ENCODE assay signal across 10 mouse cellular contexts in the genomic region with DNA sequence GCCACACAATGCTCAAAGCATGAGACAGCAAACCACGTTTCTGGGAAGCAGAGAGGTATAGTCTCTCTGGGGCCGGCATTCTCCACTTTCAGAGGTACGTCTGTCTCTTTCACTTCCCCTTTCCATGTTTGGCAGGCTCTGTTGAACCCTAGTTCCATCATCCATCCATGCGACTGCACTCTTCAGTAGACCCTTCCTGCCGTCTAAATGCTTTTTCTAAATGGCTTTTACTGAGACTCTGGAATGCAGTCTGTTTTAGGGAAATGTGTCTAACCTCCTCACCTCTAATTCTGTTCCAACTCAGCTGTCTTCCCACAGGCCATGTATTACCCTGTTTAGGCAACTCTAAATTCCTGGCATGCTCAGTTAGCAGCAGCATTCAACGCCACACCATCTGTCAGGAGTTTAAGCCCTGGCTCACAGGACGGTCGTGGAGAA.
DNase-seq lines count a peak whose midpoint lies in the region; ATAC-seq lines count a peak whose summit lies in the region.
"Had no signal": no experiment of that assay in that cellular context is flagged by ENCODE, and none has a peak within 500 bp of the region (broad histone marks: within the 10 kb centered on the region; RNA-seq: fewer than 3 reads in every experiment).

No protein-coding gene starts in this region.

- 52% methylated on average over 8 of the region's 8 CpGs for WGBS in forebrain, embryonic 15.5 days
- WGBS in forebrain, embryonic 10.5 days: 68% methylated on average over 8 of the region's 8 CpGs
- 60% methylated on average over 8 of the region's 8 CpGs for WGBS in midbrain, embryonic 14.5 days
- 67% methylated on average over 8 of the region's 8 CpGs for WGBS in midbrain, embryonic 13.5 days
- 25% methylated on average over 8 of the region's 8 CpGs for WGBS in stomach, embryonic 15.5 days

- H3K4me3 ChIP-seq in forebrain, embryonic 15.5 days: no peak overlapping the region
- H3K4me3 ChIP-seq in forebrain, embryonic 10.5 days: no peak overlapping the region
- H3K4me3 ChIP-seq in midbrain, embryonic 14.5 days (replicated peaks; ENCODE audit: low read depth, low read length): no peak overlapping the region
- no peak overlapping the region for H3K4me3 ChIP-seq in midbrain, embryonic 13.5 days (replicated peaks)
- no peak overlapping the region for H3K4me3 ChIP-seq in stomach, embryonic 15.5 days (replicated peaks)

- H3K9me3 ChIP-seq in forebrain, embryonic 15.5 days: no peaks in the 10 kb centered on the region
- no peaks in the 10 kb centered on the region for H3K9me3 ChIP-seq in forebrain, embryonic 10.5 days
- H3K9me3 ChIP-seq in midbrain, embryonic 14.5 days (ENCODE audit: control insufficient read depth, low read length): no peaks in the 10 kb centered on the region
- H3K9me3 ChIP-seq in midbrain, embryonic 13.5 days: no peaks in the 10 kb centered on the region
- H3K9me3 ChIP-seq in stomach, embryonic 15.5 days: no peaks in the 10 kb centered on the region

- no peaks in the 10 kb centered on the region for H3K36me3 ChIP-seq in forebrain, embryonic 15.5 days
- H3K36me3 ChIP-seq in forebrain, embryonic 10.5 days (replicated peaks): no peaks in the 10 kb centered on the region
- no peaks in the 10 kb centered on the region for H3K36me3 ChIP-seq in midbrain, embryonic 14.5 days (ENCODE audit: control insufficient read depth, insufficient read depth, low read length)
- H3K36me3 ChIP-seq in midbrain, embryonic 13.5 days: no peaks in the 10 kb centered on the region
- no peaks in the 10 kb centered on the region for H3K36me3 ChIP-seq in stomach, embryonic 15.5 days

- no peak for DNase-seq in forebrain, embryonic 10.5 days (ENCODE audit: extremely low spot score, low spot score)
- DNase-seq in midbrain, embryonic 14.5 days: peak; percentile 23
- DNase-seq in adrenal gland, postnatal 25 days: no peak
- DNase-seq in urinary bladder, postnatal 10 days (ENCODE audit: low spot score): no peak
- DNase-seq: heart, adult 11 months had no signal

- H3K27ac ChIP-seq in forebrain, embryonic 15.5 days (replicated peaks): no peak overlapping the region
- no peak overlapping the region for H3K27ac ChIP-seq in forebrain, embryonic 10.5 days
- H3K27ac ChIP-seq in midbrain, embryonic 14.5 days (replicated peaks; ENCODE audit: low read depth, low read length): no peak overlapping the region
- H3K27ac ChIP-seq in midbrain, embryonic 13.5 days: no peak overlapping the region
- H3K27ac ChIP-seq in stomach, embryonic 15.5 days: no peak overlapping the region

- H3K4me1 ChIP-seq in forebrain, embryonic 15.5 days: peaks cover 5% of the 10 kb centered on the region; the same call in 1 of the 2 replicates
- H3K4me1 ChIP-seq in forebrain, embryonic 10.5 days: no peaks in the 10 kb centered on the region
- H3K4me1 ChIP-seq in midbrain, embryonic 14.5 days (ENCODE audit: control insufficient read depth, insufficient read depth, low read length): no peaks in the 10 kb centered on the region
- H3K4me1 ChIP-seq in midbrain, embryonic 13.5 days (replicated peaks): 0 out of 2 replicates have a peak, but pooled peaks cover 4% of the 10 kb centered on the region
- H3K4me1 ChIP-seq in stomach, embryonic 15.5 days: 0 out of 2 replicates have a peak, but pooled peaks cover 3% of the 10 kb centered on the region

- peak; percentile 69 for ATAC-seq in forebrain, embryonic 15.5 days (replicated peaks)
- ATAC-seq in midbrain, embryonic 14.5 days (ENCODE audit: low FRiP score, low TSS enrichment): no peak; the same call in 1 of the 2 replicates
- ATAC-seq in midbrain, embryonic 13.5 days: no peak
- peak; percentile 56 to 78 for ATAC-seq in hematopoietic stem cell, adult 5-6 weeks (replicated peaks in 1 of 2; ENCODE audit: insufficient read depth in 1 of 2, low FRiP score in 2 of 2, low TSS enrichment in 1 of 2, low read depth in 1 of 2, poor library complexity in 2 of 2, severe bottlenecking in 2 of 2)
- ATAC-seq in stomach, embryonic 15.5 days (ENCODE audit: insufficient read depth, low FRiP score, low read depth): peak; percentile 39; the same call in 1 of the 2 replicates
- ATAC-seq: activated CD4-positive, CD25-positive, alpha-beta regulatory T cell, adult 4 months had no signal

- no peak overlapping the region for H3K4me2 ChIP-seq in forebrain, embryonic 15.5 days (replicated peaks)
- no peak overlapping the region for H3K4me2 ChIP-seq in midbrain, embryonic 14.5 days (ENCODE audit: low read length)
- H3K4me2 ChIP-seq in midbrain, embryonic 13.5 days (replicated peaks): no peak overlapping the region
- H3K4me2 ChIP-seq in stomach, embryonic 15.5 days: no peak overlapping the region

- H3K9ac ChIP-seq in forebrain, embryonic 15.5 days (replicated peaks): no peak overlapping the region
- H3K9ac ChIP-seq in midbrain, embryonic 14.5 days (replicated peaks; ENCODE audit: low read length): no peak overlapping the region
- no peak overlapping the region for H3K9ac ChIP-seq in midbrain, embryonic 13.5 days (replicated peaks)
- no peak overlapping the region for H3K9ac ChIP-seq in stomach, embryonic 15.5 days

- H3K27me3 ChIP-seq in forebrain, embryonic 15.5 days: no peaks in the 10 kb centered on the region
- no peaks in the 10 kb centered on the region for H3K27me3 ChIP-seq in forebrain, embryonic 10.5 days (ENCODE audit: poor library complexity, severe bottlenecking)
- H3K27me3 ChIP-seq in midbrain, embryonic 14.5 days (ENCODE audit: control insufficient read depth, insufficient read depth, low read length): no peaks in the 10 kb centered on the region
- H3K27me3 ChIP-seq in midbrain, embryonic 13.5 days: no peaks in the 10 kb centered on the region
- no peaks in the 10 kb centered on the region for H3K27me3 ChIP-seq in stomach, embryonic 15.5 days (replicated peaks)

Comparison
In these comparisons a context has a peak if more than half of its experiments do, and no peak if none do; other contexts are left out.
1. ATAC-seq: peak in forebrain, embryonic 15.5 days (single experiment), hematopoietic stem cell, adult 5-6 weeks (2 of 2) and stomach, embryonic 15.5 days (single experiment); none in midbrain, embryonic 14.5 days (single experiment) and midbrain, embryonic 13.5 days (single experiment).